Mouse (Mus musculus) cortical plate, adult 2 months (tissue): ENCODE measurements around the gene Alg9. TPM values are rescaled to one million over a fixed set of nuclear protein-coding genes. Genes with fewer than 3 reads are reported as not detected.

Source experiments
- H3K27ac ChIP-seq: fragments of 200-500 bp; 2 replicates; pipeline ENCODE4 v1.5.1; 2012; ENCODE audit warnings: low read length, control low read depth, inconsistent platforms; ENCODE audit not compliant: insufficient read depth
- H3K4me1 ChIP-seq: fragments of 200-500 bp; 2 replicates; pipeline ENCODE4 v1.6.1; 2011; ENCODE audit warnings: low read length; ENCODE audit not compliant: control insufficient read depth, insufficient read depth
- H3K4me3 ChIP-seq: fragments of 200-500 bp; 2 replicates; pipeline ENCODE4 v1.5.1; 2011; ENCODE audit warnings: mild to moderate bottlenecking, low read length, control low read depth; ENCODE audit not compliant: insufficient read depth
- CTCF ChIP-seq: fragments of 200-500 bp; IDR thresholded peaks from 2 replicates; pipeline ENCODE4 v1.5.1; 2011; ENCODE audit warnings: mild to moderate bottlenecking, control low read depth, low read length; ENCODE audit not compliant: insufficient read depth; ENCODE audit errors: extremely low read depth
- POLR2A ChIP-seq: fragments of 200-500 bp; IDR thresholded peaks from 2 replicates; pipeline ENCODE4 v1.6.1; 2011; ENCODE audit warnings: mild to moderate bottlenecking, low read length, control low read depth; ENCODE audit not compliant: insufficient read depth; ENCODE audit errors: extremely low read depth
- polyA plus RNA-seq: library from polyadenylated mRNA; depleted of rRNA; stranded (reverse); fragments of >200 nt; gene quantifications from 2 replicates; pipeline ENCODE4 v1.2.3, GENCODE M21; 2012; rRNA removed

Alg9 gene
- polyA plus RNA-seq, 1 experiment, result 22.2 TPM

GRCm38 (mm10) chr9:50889211-50889610, 114.4 kb downstream of the Alg9 start:
- peaks cover 12% of the 10 kb centered on the region for H3K4me1 ChIP-seq
- no peak overlapping the region for H3K4me3 ChIP-seq
- TF ChIP-seq CTCF, result no peak
- TF ChIP-seq POLR2A, result no peak
- no peak overlapping the region for H3K27ac ChIP-seq

- TF ChIP-seq POLR2A (no peak), CTCF (no peak)
- no peak overlapping the region for H3K27ac ChIP-seq
- H3K4me3 ChIP-seq, result no peak overlapping the region
- H3K4me1 ChIP-seq, result peaks cover 7% of the 10 kb centered on the region
Measured at GRCm38 (mm10) chr9:50889964-50890363, 115.1 kb downstream of the Alg9 start.

- no peak overlapping the region for H3K4me3 ChIP-seq
- H3K4me1 ChIP-seq, result peaks cover 2% of the 10 kb centered on the region; the same call in 1 of the 2 replicates
- H3K27ac ChIP-seq, result no peak overlapping the region
- TF ChIP-seq CTCF (no peak), POLR2A (no peak)
Measured at GRCm38 (mm10) chr9:50890494-50891090, 115.8 kb downstream of the Alg9 start.

Other genes with a start within 250 kb of the Alg9 start
- 59.7 and 62.6 TPM in 2 replicates for gene Pts, start 246.3 kb upstream of the Alg9 start, polyA plus RNA-seq
- 67.8 and 69.3 TPM in 2 replicates for gene Il18, start 220.2 kb upstream of the Alg9 start, polyA plus RNA-seq
- 4.3 TPM in 2 replicates for gene Bco2, start 219.8 kb upstream of the Alg9 start, polyA plus RNA-seq
- gene Tex12, start 213.7 kb upstream of the Alg9 start, polyA plus RNA-seq, result not detected in 2 replicates
- gene Sdhd, start 171.2 kb upstream of the Alg9 start, polyA plus RNA-seq, result 139 and 145 TPM in 2 replicates
- gene Timm8b, start 171.1 kb upstream of the Alg9 start, polyA plus RNA-seq, result 465 and 504 TPM in 2 replicates
- gene Pih1d2, start 157.7 kb upstream of the Alg9 start, polyA plus RNA-seq, result 4.4 and 4.9 TPM in 2 replicates
- 14.1 and 14.7 TPM in 2 replicates for gene Nkapd1, start 157.6 kb upstream of the Alg9 start, polyA plus RNA-seq
- gene Dlat, start 115.2 kb upstream of the Alg9 start, polyA plus RNA-seq, result 49.4 and 49.8 TPM in 2 replicates
- 47.0 and 47.2 TPM in 2 replicates for gene Dixdc1, start 35.5 kb upstream of the Alg9 start, polyA plus RNA-seq
- gene 2310030G06Rik, start 28.5 kb upstream of the Alg9 start, polyA plus RNA-seq, result 2.7 and 3.7 TPM in 2 replicates
- 267 and 331 TPM in 2 replicates for gene Cryab, start 23.7 kb upstream of the Alg9 start, polyA plus RNA-seq
- gene Hspb2, start 22.7 kb upstream of the Alg9 start, polyA plus RNA-seq, result 3.8 and 4.9 TPM in 2 replicates
- gene Fdxacb1, start 6.8 kb upstream of the Alg9 start, polyA plus RNA-seq, result 6.6 and 7.9 TPM in 2 replicates
- gene 1110032A03Rik, start 501 bp downstream of the Alg9 start, polyA plus RNA-seq, result 101 and 102 TPM in 2 replicates
- gene Ppp2r1b, start 70.3 kb downstream of the Alg9 start, polyA plus RNA-seq, result 13.2 and 14.9 TPM in 2 replicates
- gene Sik2, start 234.1 kb downstream of the Alg9 start, polyA plus RNA-seq, result 20.0 and 21.6 TPM in 2 replicates